Mouse (Mus musculus) urinary bladder, adult 18-20 months (tissue): ENCODE results near the gene Fgfr2.

ENCODE experiments used
- DNase-seq, 2 experiments: peaks; one replicate each; pipeline ENCODE4 v3.0.0; 2022; ENCODE audit warnings: low spot score in 2 of 2, mixed read lengths in 2 of 2

The Fgfr2 gene

GRCm38 (mm10) chr7:131650277-131650676 lies 1472.9 kb downstream of the Fgfr2 start:
- DNase-seq: no peak

- DNase-seq: no peak
Observed at GRCm38 (mm10) chr7:131648276-131648675, 1474.9 kb downstream of the Fgfr2 start.

DNA sequence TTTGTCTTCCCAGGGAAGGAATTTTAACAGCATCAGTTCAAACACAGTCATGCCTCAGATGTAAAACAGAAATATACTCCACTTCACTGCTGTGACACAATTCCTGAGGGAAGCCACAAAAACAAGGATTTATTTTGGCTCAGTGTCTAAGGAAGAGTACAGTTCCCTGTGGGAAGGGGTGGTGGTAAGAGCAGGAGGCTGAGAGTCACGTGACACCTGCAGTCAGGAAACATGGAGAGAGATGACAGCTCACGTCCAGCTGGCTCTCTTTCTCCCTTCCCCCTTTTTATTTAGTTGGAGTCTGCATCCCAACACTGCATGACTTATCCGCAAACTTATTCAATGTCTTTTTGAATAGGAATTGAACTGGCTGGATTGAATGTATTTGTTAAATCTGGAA lies 1475.6 kb downstream of the Fgfr2 start:
- DNase-seq: no peak

DNA sequence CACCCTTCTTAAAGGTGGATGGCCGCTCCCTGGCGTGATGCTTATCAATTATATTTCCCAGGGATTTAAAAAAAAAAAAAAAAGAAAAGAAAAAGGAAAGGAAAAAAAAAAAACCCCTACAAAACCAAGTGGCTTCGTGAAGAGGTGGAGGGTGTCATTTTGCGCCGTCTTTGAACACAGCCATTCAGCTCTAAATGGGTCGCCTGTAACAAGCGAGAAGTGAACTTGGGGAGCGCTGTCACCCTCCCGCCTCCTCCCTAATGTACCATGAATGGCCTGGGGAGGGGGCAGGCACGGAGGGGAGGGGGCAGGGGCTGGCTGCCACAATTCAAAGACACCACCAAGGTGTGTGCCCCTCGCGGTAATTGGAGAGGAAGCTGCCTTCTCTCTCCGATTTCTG lies 1478.6 kb downstream of the Fgfr2 start:
- DNase-seq: no peak

GRCm38 (mm10) chr7:131644051-131644450 lies 1479.1 kb downstream of the Fgfr2 start:
- DNase-seq: no peak

- DNase-seq: no peak
Observed at GRCm38 (mm10) chr7:131643341-131643840, 1479.8 kb downstream of the Fgfr2 start.

- no peak for DNase-seq
Observed at GRCm38 (mm10) chr7:131629562-131629961, 1493.6 kb downstream of the Fgfr2 start.

- DNase-seq: no peak
Observed at GRCm38 (mm10) chr7:131628846-131629391, 1494.2 kb downstream of the Fgfr2 start.

DNA sequence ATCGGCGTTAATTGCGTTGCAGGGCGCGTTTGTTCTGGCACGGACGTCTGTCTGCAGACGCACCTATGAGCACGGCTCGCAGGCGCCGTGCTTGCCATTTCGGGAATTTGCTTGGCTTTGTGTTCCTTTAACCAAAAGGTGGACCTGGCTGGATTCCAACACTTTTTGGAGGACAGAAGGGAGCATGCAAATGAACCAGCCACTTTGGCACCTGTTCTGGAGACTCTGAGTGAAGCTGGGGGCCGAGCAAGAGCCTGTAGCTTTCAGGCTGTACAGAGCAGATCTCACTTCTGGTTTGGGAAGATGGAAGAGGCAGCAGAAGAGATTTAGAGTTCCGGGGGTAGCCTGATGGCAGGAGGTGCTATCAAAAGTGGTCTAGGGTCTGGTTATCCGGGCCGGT lies 1494.8 kb downstream of the Fgfr2 start:
- DNase-seq: no peak

DNA sequence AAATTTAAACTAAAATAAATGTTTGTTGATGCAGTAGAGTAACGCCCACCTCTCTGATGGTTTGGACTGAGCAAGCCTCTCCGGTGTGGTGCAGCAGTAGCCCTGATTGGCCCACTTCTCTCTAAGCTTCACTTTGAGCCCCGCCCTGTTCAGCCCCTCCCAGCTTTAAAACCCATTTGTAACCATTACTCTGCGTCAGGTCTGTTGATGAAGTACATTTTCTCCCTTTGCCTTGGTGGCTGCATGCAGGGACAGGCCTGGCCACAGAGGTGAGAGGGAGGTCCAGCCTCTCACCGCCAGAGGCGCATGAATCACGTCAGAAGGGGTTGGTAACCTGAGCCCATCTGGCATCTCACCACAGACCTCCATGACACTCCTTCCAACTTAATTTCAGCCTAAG lies 1513.5 kb downstream of the Fgfr2 start:
- DNase-seq: peak in 1 of 2 experiments; percentile 18

DNA sequence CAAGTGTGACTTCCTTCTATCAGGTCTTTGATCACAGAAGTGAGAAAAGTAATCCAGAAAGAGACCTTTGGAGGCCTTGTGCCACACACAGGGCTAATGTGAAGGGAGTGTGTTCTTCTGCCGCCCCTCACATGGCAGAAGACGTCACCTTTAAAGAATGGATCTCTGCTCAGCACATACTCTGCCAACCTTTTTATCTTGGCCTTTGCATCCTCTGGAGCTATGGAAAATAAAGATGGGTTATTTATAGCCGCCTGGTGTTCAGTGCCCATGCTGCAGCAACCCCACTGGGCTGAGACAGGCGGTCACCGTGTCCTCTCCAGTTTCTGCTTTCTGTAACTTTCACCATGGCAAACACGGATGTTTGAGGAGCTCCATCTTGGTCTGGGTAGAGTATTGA lies 1515.1 kb downstream of the Fgfr2 start:
- no peak for DNase-seq

DNA sequence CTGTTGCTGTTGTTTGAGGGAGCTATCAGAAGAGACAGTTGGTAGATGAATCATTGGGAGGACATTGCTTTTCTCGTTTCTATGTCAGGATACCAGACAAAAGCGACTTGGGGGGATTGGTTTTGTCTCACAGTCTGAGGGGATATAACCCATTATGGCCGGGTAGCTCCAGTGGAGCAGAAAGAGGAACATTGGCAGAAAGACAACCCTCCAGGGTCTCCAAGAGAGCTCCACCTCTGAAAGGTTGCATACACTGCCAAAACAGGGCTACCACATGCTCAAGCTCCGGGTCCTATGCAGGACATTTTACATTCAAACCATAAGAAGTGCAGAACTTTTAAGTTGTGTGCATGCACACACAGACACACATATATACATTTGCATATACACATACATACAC lies 1517.7 kb downstream of the Fgfr2 start:
- no peak for DNase-seq

- no peak for DNase-seq
Observed at GRCm38 (mm10) chr7:131604946-131605345, 1518.2 kb downstream of the Fgfr2 start.

DNA sequence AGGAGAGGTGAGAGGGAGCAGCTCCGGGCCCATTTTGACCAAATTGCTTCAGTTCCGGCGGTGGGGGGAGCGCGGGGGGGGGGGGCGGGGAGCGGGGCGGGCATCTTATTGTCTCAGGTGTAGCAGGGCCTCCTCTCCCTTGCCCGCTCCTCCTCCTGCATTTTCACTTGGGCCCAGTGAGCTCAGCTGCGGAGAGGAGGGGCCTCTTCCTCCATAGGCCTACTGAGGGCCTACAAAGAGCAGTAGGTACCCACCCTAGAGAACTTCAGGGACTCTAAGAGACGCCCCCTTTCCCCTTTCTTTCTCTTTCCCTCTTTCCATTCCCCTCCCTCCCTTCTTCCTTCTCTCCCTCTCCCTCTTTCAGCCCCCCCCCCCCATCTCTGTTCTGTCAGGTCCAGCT lies 1520.0 kb downstream of the Fgfr2 start:
- DNase-seq: no peak

- DNase-seq: no peak
Observed at GRCm38 (mm10) chr7:131602106-131602505, 1521.0 kb downstream of the Fgfr2 start.

DNA sequence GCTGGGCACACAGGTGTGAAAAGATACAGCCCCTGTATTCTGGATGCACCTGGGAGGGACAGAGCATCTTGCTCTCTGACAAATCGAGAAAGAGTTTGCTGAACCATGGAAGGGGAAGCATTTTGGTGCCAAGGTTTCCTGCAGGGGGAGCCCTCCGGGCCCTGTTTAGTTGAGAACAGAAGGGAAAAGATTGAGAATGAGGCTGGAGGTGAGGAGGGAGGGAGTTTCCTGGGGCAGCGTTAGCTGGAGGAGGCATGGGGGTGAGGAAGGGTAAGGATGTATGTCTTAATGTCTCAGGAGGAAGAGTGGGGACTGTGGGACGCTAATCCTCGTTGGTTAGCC lies 1524.7 kb downstream of the Fgfr2 start:
- DNase-seq: peak in 1 of 2 experiments; percentile 25

- DNase-seq: no peak
Observed at GRCm38 (mm10) chr7:131597779-131598482, 1525.2 kb downstream of the Fgfr2 start.

DNA sequence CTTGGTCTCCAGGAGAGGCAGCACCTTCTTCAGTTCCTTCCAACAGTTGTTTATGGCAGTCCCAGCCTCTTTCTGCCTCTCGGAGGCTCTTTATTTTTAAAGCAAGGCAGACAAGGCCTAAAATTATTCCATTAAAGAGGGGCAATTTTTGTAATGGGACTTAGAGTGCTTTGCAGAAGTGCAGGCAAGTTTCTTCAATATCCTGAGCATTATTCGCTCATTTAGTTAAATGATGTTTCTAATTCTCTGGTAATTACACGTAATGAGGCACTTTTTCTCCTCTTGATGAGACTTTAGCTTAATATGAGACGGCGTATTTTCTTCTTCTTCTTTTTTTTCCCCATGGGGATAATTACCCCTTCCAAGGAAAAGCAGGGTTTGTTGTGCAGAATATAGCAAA lies 1537.6 kb downstream of the Fgfr2 start:
- DNase-seq: no peak

GRCm38 (mm10) chr7:131582178-131582577 lies 1541.0 kb downstream of the Fgfr2 start:
- peak; percentile 12 to 31 for DNase-seq

DNA sequence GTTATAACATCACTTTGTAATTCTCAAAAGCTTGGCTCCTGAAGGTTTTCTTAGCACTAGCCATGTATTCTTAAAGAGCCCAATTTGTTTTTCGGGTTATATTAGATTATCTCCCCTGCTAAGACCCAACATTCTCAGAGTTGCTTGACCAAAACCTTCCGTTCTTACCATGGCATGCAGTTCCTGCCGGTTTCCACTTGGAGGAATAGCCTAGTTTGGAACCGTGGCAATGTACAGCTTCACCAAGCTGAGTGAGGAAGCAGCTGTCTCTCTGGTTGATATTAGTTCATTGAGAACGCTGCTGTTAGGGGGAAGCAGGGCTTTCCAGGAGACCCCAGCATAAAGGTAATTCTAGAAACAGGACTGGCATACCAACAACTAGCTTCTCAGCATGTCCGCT lies 1547.9 kb downstream of the Fgfr2 start:
- DNase-seq: no peak

DNA sequence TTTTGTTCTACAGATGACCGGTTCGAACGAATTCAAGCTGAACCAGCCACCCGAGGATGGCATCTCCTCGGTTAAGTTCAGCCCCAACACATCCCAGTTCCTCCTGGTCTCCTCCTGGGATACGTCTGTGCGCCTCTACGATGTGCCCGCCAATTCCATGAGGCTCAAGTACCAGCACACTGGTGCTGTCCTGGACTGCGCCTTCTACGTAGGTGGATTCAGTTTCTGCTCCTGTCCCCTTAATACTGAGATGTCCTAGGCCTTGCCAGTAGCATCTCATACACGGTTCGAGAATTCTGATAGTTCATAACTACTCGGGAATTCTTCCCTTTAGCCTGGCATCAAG lies 1562.5 kb downstream of the Fgfr2 start:
- DNase-seq: no peak

DNA sequence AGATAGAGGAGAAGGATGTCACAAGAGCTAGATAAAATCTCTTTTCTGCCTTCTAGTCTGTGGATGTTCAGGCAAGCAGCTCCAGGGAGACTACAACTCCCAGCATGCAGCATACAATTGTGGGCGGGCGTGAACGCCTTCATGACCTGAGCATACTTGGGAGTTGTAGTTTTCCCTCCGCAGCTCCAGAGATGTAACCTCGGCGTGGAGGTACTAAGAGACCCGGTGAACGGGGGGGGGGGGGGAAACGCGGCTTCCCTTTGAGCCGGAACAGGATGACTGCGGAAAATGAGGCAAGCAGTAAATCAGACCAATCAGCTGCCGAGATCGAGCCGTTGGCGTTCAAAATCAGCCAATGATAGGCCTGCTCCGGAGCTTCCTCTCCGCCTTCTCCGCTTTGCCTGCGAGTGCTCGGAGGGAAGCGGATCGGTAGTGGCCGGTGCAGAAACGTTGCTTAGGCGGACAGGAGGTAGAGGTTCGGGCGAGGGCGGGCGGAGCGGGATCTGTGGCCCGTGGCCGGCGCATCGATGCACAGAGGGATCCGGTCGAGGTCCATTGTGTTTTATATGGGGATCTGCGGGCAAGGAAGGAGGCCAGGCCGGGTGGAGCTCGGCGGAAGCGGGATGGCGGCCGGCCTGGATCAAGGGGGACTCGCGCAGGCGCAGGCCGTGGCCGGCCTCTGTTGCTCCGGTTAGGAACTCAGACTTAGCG lies 1563.0 kb downstream of the Fgfr2 start, which contains the start of gene Bub3:
TSS of gene Bub3 (plus strand) at position 237 of the 711 bp plus-strand sequence.
- peak; percentile 85 to 86 for DNase-seq

DNA sequence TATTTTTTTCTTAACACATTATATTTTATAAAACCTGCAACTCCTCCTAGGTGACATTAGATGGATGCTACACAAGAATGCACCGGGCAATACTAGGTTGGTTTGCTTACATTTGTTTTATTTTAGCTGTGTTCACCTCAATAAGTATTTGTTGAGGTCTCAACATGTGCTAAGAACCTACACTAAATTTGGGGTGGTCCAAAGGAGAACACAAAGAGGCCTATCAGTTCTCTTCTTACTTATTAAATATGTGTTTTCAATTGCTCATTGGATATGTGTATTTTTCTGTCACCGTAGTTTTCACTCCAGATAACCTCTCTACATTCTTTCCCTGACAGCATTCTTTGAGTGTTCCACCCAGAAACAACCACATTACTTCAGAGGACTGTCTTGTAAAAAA lies 1565.4 kb downstream of the Fgfr2 start:
- DNase-seq: no peak
